Mouse (Mus musculus) midbrain, embryonic 12.5 days (tissue): ENCODE results near the gene Rgs13. TPM values are rescaled to one million over a fixed set of nuclear protein-coding genes. Genes with fewer than 3 reads are reported as not detected.
A peak's percentile ranks its signal among the peaks of the same experiment; 100 is the strongest.
"Not testable (repeated sequence)": the region's sequence is repeated elsewhere in the genome, so short reads cannot be mapped to it uniquely, and the experiment has no call there.

Experiments used
- ATAC-seq: fragments of 200-750 bp; cut with Nextera tagmentation; 2 replicates; pipeline ENCODE4 v1.8.0; 2017; ENCODE audit warnings: low read depth, moderate TSS enrichment, moderate library complexity; ENCODE audit not compliant: low FRiP score
- H3K27ac ChIP-seq: fragments of 300-500 bp; sonication (generic); replicated peaks from 2 replicates; pipeline ENCODE4 v1.5.1; 2016; ENCODE audit warnings: mild to moderate bottlenecking
- H3K27me3 ChIP-seq: fragments of 300-500 bp; sonication (generic); 2 replicates; pipeline ENCODE4 v1.6.1; 2016; ENCODE audit warnings: mild to moderate bottlenecking
- H3K36me3 ChIP-seq: fragments of 300-500 bp; sonication (generic); 2 replicates; pipeline ENCODE4 v1.6.1; 2016
- H3K4me1 ChIP-seq: fragments of 300-500 bp; sonication (generic); 2 replicates; pipeline ENCODE4 v1.6.1; 2016
- H3K4me2 ChIP-seq: fragments of 300-500 bp; sonication (generic); replicated peaks from 2 replicates; pipeline ENCODE4 v1.6.1; 2016; ENCODE audit warnings: mild to moderate bottlenecking, moderate library complexity
- H3K4me3 ChIP-seq: fragments of 300-500 bp; sonication (generic); 2 replicates; pipeline ENCODE4 v1.5.1; 2016; ENCODE audit warnings: mild to moderate bottlenecking
- H3K9ac ChIP-seq: fragments of 300-500 bp; sonication (generic); replicated peaks from 2 replicates; pipeline ENCODE4 v1.6.1; 2016; ENCODE audit warnings: mild to moderate bottlenecking, moderate library complexity
- H3K9me3 ChIP-seq: fragments of 300-500 bp; sonication (generic); 2 replicates; pipeline ENCODE4 v1.6.1; 2016; ENCODE audit warnings: mild to moderate bottlenecking
- WGBS: fragments of 180-500 bp; shearing (Covaris S2); methylation state at CpG from one replicate; pipeline ENCODE4 v1.1.7; 2016; 5-methylcytosine and 5-hydroxymethylcytosine counted together
- polyA plus RNA-seq: library from polyadenylated mRNA; unstranded; fragments of >200 nt; fragmentation: Nextera tagmentation; extraction: Ambion mirVana; gene quantifications from 2 replicates; pipeline ENCODE4 v1.2.1, GENCODE M21; 2016

The Rgs13 gene
- polyA plus RNA-seq, 1 experiment from 2014 or later = 2.3 TPM

DNA sequence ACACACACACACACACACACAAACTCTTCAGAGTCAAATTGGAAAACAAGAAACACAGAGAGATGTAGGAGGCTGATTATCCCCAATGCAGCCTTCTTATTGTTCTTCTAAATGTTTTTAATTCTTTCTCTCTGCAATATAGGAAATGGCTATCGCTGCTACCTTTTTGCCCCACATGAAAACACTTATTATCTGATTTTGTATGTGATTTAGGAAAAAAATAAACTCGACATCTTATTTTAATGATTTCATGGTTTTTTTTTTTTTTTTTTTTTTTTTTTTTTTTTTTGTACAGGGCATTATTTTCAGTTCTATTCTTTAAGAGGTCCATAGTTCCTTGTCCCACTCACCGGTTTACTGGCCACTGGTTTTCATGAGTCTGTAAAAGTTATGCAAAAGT lies 27.2 kb downstream of the Rgs13 start:
- H3K27ac ChIP-seq = no peak overlapping the region
- no peaks in the 10 kb centered on the region for H3K27me3 ChIP-seq
- H3K36me3 ChIP-seq = no peaks in the 10 kb centered on the region
- no peaks in the 10 kb centered on the region for H3K9me3 ChIP-seq
- no peak overlapping the region for H3K9ac ChIP-seq
- H3K4me3 ChIP-seq = no peak overlapping the region
- ATAC-seq = no peak
- no peak overlapping the region for H3K4me2 ChIP-seq
- no peaks in the 10 kb centered on the region for H3K4me1 ChIP-seq
- WGBS = 89% methylated on average over 3 of the region's 3 CpGs

DNA sequence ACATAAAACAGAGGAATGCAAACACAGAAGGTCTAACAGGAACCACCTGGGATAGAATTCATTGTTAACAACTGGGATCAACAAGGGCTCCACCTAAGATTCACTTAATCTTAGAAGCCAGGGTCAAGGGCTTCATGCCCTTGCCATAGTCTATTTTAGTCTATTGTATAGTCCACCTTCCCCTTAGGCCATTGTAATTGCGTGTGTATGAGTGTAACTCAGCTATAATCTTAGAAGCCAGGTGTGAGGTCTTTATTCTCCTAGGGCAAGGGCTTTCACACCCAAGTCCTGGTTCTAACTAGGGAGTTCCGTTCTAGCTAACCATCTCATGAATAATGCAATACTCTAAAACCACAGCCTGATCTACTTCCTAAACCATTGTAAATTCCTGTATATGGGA lies 35.8 kb downstream of the Rgs13 start:
- not testable (repeated sequence) for H3K9me3 ChIP-seq, H3K27ac ChIP-seq, H3K9ac ChIP-seq, H3K4me2 ChIP-seq, H3K4me1 ChIP-seq, H3K4me3 ChIP-seq, H3K36me3 ChIP-seq, ATAC-seq, H3K27me3 ChIP-seq
- 82% methylated on average over 2 of the region's 2 CpGs for WGBS

DNA sequence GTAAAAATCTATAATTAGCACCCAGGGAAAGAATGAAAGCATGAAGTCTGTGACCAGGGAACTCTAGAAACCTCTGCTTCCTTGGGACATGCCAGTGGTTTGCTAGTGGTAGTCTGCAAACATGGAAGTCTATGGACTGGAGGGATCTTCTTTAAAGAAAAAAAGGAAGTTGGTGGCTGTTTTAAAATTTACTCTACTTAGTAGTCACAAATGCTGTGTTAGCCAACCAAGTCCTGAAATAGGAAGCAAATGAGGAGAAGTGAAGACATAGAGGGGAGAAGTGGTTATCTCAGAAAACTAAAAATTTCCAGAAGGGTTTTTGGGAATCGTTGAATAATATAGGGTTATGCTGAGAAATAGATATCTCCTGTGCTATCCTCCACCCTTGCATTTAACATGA lies 37.3 kb downstream of the Rgs13 start:
- WGBS = 100% methylated on average over 1 of the region's 1 CpGs
- Histone ChIP-seq H3K9me3 (no peaks in the 10 kb centered on the region), H3K4me1 (no peaks in the 10 kb centered on the region), H3K9ac (no peak overlapping the region), H3K4me3 (no peak overlapping the region), H3K27me3 (no peaks in the 10 kb centered on the region), H3K4me2 (no peak overlapping the region), H3K36me3 (no peaks in the 10 kb centered on the region), H3K27ac (no peak overlapping the region)
- no peak for ATAC-seq

DNA sequence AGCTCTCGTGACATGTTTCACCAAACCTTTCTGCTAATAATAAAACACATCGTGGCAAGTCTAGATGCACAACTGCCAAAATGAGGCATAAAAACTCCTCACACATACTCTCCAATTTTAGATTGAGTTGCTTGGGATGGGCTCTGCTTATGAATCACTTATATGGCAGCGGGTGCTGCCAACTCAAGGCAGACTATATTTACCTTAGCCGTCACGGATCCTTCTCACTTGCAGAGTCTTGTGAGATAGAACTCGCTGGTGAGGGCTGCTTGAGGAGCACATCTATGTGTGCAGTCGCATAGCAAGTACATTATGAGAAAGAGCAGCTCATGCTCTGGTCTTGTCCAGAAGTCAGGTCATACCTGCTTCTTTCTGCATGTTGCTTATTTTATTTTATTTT lies 49.2 kb downstream of the Rgs13 start:
- Histone ChIP-seq H3K27ac (no peak overlapping the region), H3K9ac (no peak overlapping the region), H3K4me2 (no peak overlapping the region), H3K4me1 (no peaks in the 10 kb centered on the region), H3K4me3 (no peak overlapping the region), H3K36me3 (no peaks in the 10 kb centered on the region), H3K9me3 (no peaks in the 10 kb centered on the region), H3K27me3 (no peaks in the 10 kb centered on the region)
- ATAC-seq = no peak
- 88% methylated on average over 7 of the region's 7 CpGs for WGBS

DNA sequence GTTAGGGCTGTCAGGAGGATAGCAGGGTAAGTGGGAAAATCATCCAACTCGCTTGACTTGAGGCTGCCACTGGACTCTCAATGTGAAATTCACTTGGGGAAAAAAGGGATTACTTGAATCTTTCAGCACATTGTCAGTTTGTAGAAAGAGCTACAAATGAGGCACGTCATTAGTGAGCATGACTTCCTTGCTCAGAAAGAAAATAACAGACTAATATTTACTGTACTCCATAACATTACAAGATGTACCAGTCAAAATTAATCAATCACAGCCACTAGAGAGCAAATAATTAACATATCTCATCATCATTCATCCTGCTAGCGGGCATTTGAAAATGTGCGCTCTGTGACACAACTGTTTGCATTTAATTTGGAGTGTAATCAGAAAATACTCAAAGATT lies 57.1 kb downstream of the Rgs13 start:
- Histone ChIP-seq H3K27ac (no peak overlapping the region), H3K4me2 (no peak overlapping the region), H3K27me3 (no peaks in the 10 kb centered on the region)

DNA sequence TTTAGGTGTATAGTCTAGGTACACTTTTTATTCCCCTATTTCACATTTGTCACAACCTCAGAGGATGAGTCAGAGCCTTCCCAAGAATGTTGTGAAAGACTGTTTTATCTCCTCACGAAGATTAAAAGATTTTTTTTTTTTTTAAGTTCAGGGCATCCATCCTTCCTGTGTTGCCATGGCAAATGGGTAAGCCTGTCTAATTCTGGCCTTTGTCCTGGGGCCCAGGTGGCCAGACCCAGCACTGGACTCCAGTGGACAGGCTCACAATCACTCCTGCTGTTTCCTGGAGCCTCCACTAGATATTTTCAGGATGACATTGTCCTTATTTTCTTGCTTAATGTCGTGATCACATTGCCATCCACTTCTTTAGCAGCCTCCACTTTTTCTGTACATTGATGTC lies 57.7 kb downstream of the Rgs13 start:
- Histone ChIP-seq H3K9ac (no peak overlapping the region), H3K36me3 (no peaks in the 10 kb centered on the region), H3K9me3 (no peaks in the 10 kb centered on the region), H3K27ac (no peak overlapping the region), H3K4me2 (no peak overlapping the region), H3K27me3 (no peaks in the 10 kb centered on the region), H3K4me3 (no peak overlapping the region), H3K4me1 (no peaks in the 10 kb centered on the region)
- 0 out of 2 replicates have a peak, but pooled peaks have one; percentile 52 for ATAC-seq
- 31% methylated on average over 2 of the region's 2 CpGs for WGBS

More for the DNA sequence above, 57.1 kb downstream of the Rgs13 start:
- Histone ChIP-seq H3K4me3 (no peak overlapping the region), H3K9ac (no peak overlapping the region), H3K9me3 (no peaks in the 10 kb centered on the region), H3K36me3 (no peaks in the 10 kb centered on the region), H3K4me1 (no peaks in the 10 kb centered on the region)
- ATAC-seq = no peak
- 76% methylated on average over 4 of the region's 4 CpGs for WGBS

DNA sequence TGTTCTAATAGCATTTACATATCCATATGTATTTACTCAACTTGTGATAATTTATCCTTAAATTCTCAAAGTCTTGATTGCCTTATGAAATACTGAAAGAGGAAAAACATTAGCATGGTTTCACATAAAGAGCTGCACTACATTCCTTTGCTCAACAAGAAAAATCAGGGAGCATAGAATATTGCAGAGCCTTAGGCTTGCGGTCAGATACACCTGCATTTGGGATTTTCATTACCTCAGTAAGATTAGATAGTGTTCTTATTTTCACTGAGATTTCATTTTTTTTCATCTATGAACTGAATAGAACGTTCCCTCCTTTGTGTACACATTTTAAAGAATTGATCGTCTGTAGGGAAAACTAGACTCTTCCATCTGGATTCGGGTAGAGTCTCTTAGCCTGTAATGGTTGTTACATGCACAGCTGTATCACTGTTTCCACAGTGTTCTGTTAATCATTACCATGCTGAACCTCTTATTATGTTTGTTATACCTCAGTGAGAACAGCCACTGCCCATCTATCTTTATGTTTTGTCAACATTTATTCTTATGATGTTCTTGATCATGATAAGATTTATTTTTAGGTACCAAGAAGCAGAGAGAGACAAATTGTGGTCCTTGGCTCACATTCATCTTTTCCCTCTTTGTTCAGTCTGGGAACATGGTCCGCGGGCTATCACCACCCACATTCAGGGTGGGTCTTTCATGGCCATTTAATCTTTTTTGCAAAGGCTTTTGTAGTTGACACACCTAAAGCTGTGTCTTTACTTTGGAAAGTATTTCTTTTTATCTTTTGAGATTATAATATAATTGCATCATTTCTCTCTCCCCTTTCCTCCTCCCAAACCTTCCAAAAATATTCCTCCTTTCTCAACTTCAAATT lies 61.1 kb downstream of the Rgs13 start:
- H3K9me3 ChIP-seq = 0 out of 2 replicates have a peak, but pooled peaks cover 3% of the 10 kb centered on the region
- no peak overlapping the region for H3K27ac ChIP-seq
- H3K4me3 ChIP-seq = no peak overlapping the region
- ATAC-seq = no peak
- no peak overlapping the region for H3K4me2 ChIP-seq
- no peaks in the 10 kb centered on the region for H3K27me3 ChIP-seq
- H3K36me3 ChIP-seq = no peaks in the 10 kb centered on the region
- H3K4me1 ChIP-seq = no peaks in the 10 kb centered on the region
- WGBS = 86% methylated on average over 6 of the region's 6 CpGs
- no peak overlapping the region for H3K9ac ChIP-seq

DNA sequence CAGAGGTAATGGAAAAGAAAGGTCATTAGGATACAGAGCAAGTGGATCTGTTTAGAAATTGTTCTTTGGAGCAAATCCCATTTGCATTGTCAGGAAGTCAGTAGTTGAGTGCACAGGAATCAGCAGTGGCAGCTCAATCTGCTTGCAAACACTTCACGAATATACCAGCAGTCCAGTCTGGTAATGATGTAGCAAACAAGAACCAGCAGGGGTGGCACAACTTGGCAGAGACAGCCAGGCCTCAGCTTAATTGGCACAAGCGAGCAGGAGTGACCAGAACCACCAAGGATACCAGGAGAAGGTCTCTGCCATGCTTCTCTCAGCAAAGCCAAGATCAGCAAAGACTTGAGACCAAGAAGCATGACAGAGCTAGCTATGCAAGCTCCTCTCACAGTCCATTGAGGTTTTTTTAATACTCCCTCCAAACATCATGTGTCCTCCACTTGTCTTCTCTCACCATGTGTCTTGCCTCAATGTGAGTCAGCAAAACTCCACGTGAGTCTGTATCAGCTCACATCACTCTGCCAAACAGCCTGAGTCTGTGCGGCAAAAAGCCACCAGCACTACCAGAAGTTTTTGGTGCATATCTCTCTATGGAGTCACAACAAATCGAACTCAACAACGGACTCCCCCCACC lies 63.6 kb downstream of the Rgs13 start:
- 87% methylated on average over 6 of the region's 6 CpGs for WGBS
- no peak for ATAC-seq

DNA sequence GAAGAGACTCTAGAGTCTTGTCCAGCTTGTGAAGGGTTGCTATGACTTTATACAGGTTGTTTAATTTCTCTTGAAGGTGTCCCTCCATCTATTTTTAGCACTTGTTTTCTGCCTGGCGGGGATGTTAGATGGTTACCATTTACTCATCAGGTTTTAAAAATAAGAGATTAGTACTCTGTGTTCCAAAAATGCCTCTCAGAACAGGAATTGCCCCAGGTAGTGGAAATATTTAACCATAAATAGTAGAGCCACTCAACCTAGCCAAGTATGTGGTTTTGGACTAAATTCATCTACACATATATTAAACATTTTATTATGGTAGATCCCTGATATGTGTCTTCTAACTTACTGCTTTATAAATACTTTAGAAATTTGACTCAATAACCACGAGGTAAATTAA lies 64.2 kb downstream of the Rgs13 start:
- no peak overlapping the region for H3K4me2 ChIP-seq
- ATAC-seq = no peak
- 76% methylated on average over 2 of the region's 2 CpGs for WGBS
- no peak overlapping the region for H3K27ac ChIP-seq
- no peaks in the 10 kb centered on the region for H3K36me3 ChIP-seq
- H3K9me3 ChIP-seq = 0 out of 2 replicates have a peak, but pooled peaks cover 3% of the 10 kb centered on the region
- H3K27me3 ChIP-seq = no peaks in the 10 kb centered on the region
- no peak overlapping the region for H3K9ac ChIP-seq
- no peaks in the 10 kb centered on the region for H3K4me1 ChIP-seq
- no peak overlapping the region for H3K4me3 ChIP-seq

More for the DNA sequence above, 63.6 kb downstream of the Rgs13 start:
- Histone ChIP-seq H3K27ac (no peak overlapping the region), H3K9me3 (0 out of 2 replicates have a peak, but pooled peaks cover 3% of the 10 kb centered on the region), H3K4me3 (no peak overlapping the region), H3K27me3 (no peaks in the 10 kb centered on the region), H3K9ac (no peak overlapping the region), H3K4me2 (no peak overlapping the region), H3K4me1 (no peaks in the 10 kb centered on the region), H3K36me3 (no peaks in the 10 kb centered on the region)

DNA sequence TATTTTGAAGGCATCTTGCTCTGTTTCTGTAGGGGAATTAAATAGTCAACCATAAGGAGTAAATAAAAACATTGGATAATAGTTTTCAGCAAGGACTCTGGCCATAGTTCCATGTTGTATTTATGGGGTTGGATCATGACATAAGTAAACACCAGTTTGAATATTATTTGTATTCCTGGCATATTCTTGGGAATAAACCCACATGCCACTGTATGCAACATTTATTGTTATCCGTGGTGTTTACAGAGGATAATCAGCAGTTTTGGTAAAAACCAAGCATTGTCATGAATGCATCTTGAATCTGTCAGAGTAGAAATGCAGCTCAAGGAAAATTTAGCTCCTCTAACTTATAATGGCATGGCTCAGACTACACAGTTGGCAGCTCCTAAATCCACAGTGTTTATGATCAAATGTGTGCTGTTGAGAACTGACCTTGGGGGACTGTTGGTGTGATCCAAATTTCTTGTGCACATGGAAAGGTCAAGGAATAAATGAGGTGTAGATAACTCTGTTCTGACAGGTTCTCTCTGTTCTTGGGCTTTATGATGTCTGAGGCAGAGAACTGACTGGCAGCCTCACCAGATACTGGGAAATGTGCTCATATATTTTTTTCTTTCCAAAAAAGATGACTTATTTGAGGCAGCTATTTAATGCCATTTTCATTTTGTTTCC lies 78.4 kb downstream of the Rgs13 start:
- H3K4me3 ChIP-seq = no peak overlapping the region
- WGBS = 78% methylated on average over 1 of the region's 1 CpGs
- H3K27me3 ChIP-seq = no peaks in the 10 kb centered on the region
- no peak overlapping the region for H3K9ac ChIP-seq
- H3K4me2 ChIP-seq = no peak overlapping the region
- H3K36me3 ChIP-seq = no peaks in the 10 kb centered on the region
- no peak overlapping the region for H3K27ac ChIP-seq
- no peaks in the 10 kb centered on the region for H3K9me3 ChIP-seq
- H3K4me1 ChIP-seq = no peaks in the 10 kb centered on the region
- ATAC-seq = no peak

DNA sequence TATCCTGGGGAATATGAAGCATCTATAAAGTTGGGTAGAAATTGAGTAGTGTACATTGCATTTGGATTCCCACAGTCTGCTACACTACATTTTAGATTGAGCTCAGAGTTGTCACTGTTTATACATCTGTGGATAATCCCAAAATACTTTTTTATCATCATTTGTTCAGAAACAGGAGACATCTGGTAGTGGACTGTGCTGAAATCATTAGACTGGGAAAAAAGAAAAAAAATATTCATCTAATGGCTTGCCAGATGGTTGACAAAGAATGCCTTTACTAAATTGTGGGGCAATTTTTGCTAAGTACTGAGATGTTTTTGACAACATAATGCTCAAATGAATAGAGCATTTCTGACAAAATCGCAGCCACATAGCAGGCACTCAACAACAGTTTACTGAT lies 86.8 kb downstream of the Rgs13 start:
- Histone ChIP-seq H3K9me3 (no peaks in the 10 kb centered on the region), H3K4me2 (no peak overlapping the region), H3K4me1 (no peaks in the 10 kb centered on the region), H3K9ac (no peak overlapping the region), H3K27ac (no peak overlapping the region), H3K36me3 (no peaks in the 10 kb centered on the region), H3K27me3 (no peaks in the 10 kb centered on the region), H3K4me3 (no peak overlapping the region)
- WGBS = 86% methylated on average over 1 of the region's 1 CpGs
- no peak for ATAC-seq
